Mouse (Mus musculus) E14TG2a.4 (cell line): ENCODE measurements around the gene Adam30.

Source experiments
- CTCF ChIP-seq: conservative IDR thresholded peaks from 2 replicates; pipeline ENCODE4 v1.5.1; 2014; ENCODE audit warnings: low read length
- NANOG ChIP-seq: IDR thresholded peaks from 2 replicates; pipeline ENCODE4 v1.6.1; 2014; ENCODE audit warnings: borderline replicate concordance, low read length, mixed read lengths

- TF ChIP-seq NANOG (no peak), CTCF (no peak)
These were observed 4.3 kb upstream of the Adam30 start for GRCm38 (mm10) chr3:98156158-98156557.
